Mouse (Mus musculus): ENCODE measurements at regions not wholly inside any gene's neighbourhood (a gene's known extent, or its start where the extent isn't known, plus 50 kb on each side); places are given as distances from the start of the nearest gene placed in this dataset.

DNA sequence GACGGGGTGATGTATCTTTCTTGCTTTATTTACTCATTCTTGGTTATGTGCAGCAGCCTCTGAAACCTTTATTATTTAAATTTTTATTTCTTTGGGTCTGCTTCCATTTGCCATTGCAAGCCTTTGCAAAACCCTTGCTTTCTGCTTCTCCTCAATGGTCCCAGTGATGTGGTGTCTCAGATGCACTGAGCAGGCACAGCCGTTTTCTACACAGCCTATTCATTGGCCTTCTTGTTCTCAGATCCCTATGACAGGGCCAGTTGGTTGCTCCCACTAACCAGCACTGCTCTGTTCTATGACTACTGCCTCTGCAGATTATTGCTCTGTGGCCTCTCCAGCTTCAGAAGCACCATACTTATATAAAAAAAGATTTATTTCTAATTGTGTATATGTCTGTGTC is 116.6 kb downstream of the Cavin4 start:
- Histone ChIP-seq H3K36me3 (ENCODE audit: control insufficient read depth, insufficient read depth) (no peaks in the 10 kb centered on the region), H3K4me2 (ENCODE audit: low read depth) (no peak overlapping the region), H3K27me3 (ENCODE audit: control insufficient read depth, insufficient read depth, insufficient read length) (no peaks in the 10 kb centered on the region), H3K4me3 (no peak overlapping the region), H3K79me2 (ENCODE audit: control insufficient read depth, insufficient read depth) (no peaks in the 10 kb centered on the region), H3ac (ENCODE audit: control insufficient read depth, insufficient read length) (no peak overlapping the region)
- TF ChIP-seq POLR2AphosphoS2 (IDR thresholded peaks at IDR 0.05; ENCODE audit: insufficient read length, low read depth) (no peak), E2F4 (IDR thresholded peaks at IDR 0.05; ENCODE audit: insufficient read depth) (no peak), TCF12 (IDR thresholded peaks at IDR 0.05; ENCODE audit: insufficient read depth, poor library complexity, severe bottlenecking) (no peak), CEBPB (IDR thresholded peaks at IDR 0.05; ENCODE audit: insufficient read depth, poor library complexity, severe bottlenecking) (no peak), SRF (IDR thresholded peaks at IDR 0.05; ENCODE audit: control insufficient read depth, insufficient read length, low read depth) (no peak), TCF3 (IDR thresholded peaks at IDR 0.05; ENCODE audit: insufficient read length, low read depth) (no peak), MYOD1 (IDR thresholded peaks at IDR 0.05; ENCODE audit: control insufficient read depth in 1 of 3, insufficient read length in 2 of 3, low read depth in 2 of 3) (no peak), USF1 (IDR thresholded peaks at IDR 0.05; ENCODE audit: low read depth) (no peak), REST (IDR thresholded peaks at IDR 0.05; ENCODE audit: insufficient read depth, insufficient read length) (no peak), POLR2A (IDR thresholded peaks at IDR 0.05; ENCODE audit: insufficient read length, low read depth) (no peak), MAX (IDR thresholded peaks at IDR 0.05; ENCODE audit: low read depth) (no peak), MYOG (IDR thresholded peaks at IDR 0.05; ENCODE audit: control insufficient read depth in 1 of 3, insufficient read depth in 1 of 3, insufficient read length in 2 of 3, low read depth in 2 of 3) (no peak)

- Histone ChIP-seq H3K4me2 (ENCODE audit: low read depth) (no peak overlapping the region), H3K27me3 (ENCODE audit: control insufficient read depth, insufficient read depth, insufficient read length) (no peaks in the 10 kb centered on the region), H3ac (ENCODE audit: control insufficient read depth, insufficient read length) (no peak overlapping the region), H3K79me2 (ENCODE audit: control insufficient read depth, insufficient read depth) (no peaks in the 10 kb centered on the region), H3K36me3 (ENCODE audit: control insufficient read depth, insufficient read depth) (no peaks in the 10 kb centered on the region), H3K4me3 (no peak overlapping the region)
- TF ChIP-seq E2F4 (IDR thresholded peaks at IDR 0.05; ENCODE audit: insufficient read depth) = no peak
- TF ChIP-seq POLR2AphosphoS2 (IDR thresholded peaks at IDR 0.05; ENCODE audit: insufficient read length, low read depth) = no peak
- TF ChIP-seq TCF12 (IDR thresholded peaks at IDR 0.05; ENCODE audit: insufficient read depth, poor library complexity, severe bottlenecking) = no peak
- no peak for TF ChIP-seq POLR2A (IDR thresholded peaks at IDR 0.05; ENCODE audit: insufficient read length, low read depth)
- no peak for TF ChIP-seq USF1 (IDR thresholded peaks at IDR 0.05; ENCODE audit: low read depth)
- no peak for TF ChIP-seq MYOD1 (IDR thresholded peaks at IDR 0.05; ENCODE audit: control insufficient read depth in 1 of 3, insufficient read length in 2 of 3, low read depth in 2 of 3)
- TF ChIP-seq MYOG (IDR thresholded peaks at IDR 0.05; ENCODE audit: control insufficient read depth in 1 of 3, insufficient read depth in 1 of 3, insufficient read length in 2 of 3, low read depth in 2 of 3) = no peak
- TF ChIP-seq MAX (IDR thresholded peaks at IDR 0.05; ENCODE audit: low read depth) = no peak
- no peak for TF ChIP-seq TCF3 (IDR thresholded peaks at IDR 0.05; ENCODE audit: insufficient read length, low read depth)
- no peak for TF ChIP-seq SRF (IDR thresholded peaks at IDR 0.05; ENCODE audit: control insufficient read depth, insufficient read length, low read depth)
- TF ChIP-seq REST (IDR thresholded peaks at IDR 0.05; ENCODE audit: insufficient read depth, insufficient read length) = no peak
These were observed 117.8 kb downstream of the Cavin4 start for GRCm38 (mm10) chr4:48781099-48781498.

- no peak overlapping the region for H3K4me2 ChIP-seq (ENCODE audit: low read depth)
- H3K27me3 ChIP-seq (ENCODE audit: control insufficient read depth, insufficient read depth, insufficient read length) = no peaks in the 10 kb centered on the region
- H3K36me3 ChIP-seq (ENCODE audit: control insufficient read depth, insufficient read depth) = no peaks in the 10 kb centered on the region
- H3K4me3 ChIP-seq = no peak overlapping the region
- TF ChIP-seq MAX (IDR thresholded peaks at IDR 0.05; ENCODE audit: low read depth) (no peak), REST (IDR thresholded peaks at IDR 0.05; ENCODE audit: insufficient read depth, insufficient read length) (no peak), MYOD1 (IDR thresholded peaks at IDR 0.05; ENCODE audit: control insufficient read depth in 1 of 3, insufficient read length in 2 of 3, low read depth in 2 of 3) (no peak), TCF3 (IDR thresholded peaks at IDR 0.05; ENCODE audit: insufficient read length, low read depth) (no peak), SRF (IDR thresholded peaks at IDR 0.05; ENCODE audit: control insufficient read depth, insufficient read length, low read depth) (no peak), USF1 (IDR thresholded peaks at IDR 0.05; ENCODE audit: low read depth) (no peak), E2F4 (IDR thresholded peaks at IDR 0.05; ENCODE audit: insufficient read depth) (no peak), POLR2A (IDR thresholded peaks at IDR 0.05; ENCODE audit: insufficient read length, low read depth) (no peak), TCF12 (IDR thresholded peaks at IDR 0.05; ENCODE audit: insufficient read depth, poor library complexity, severe bottlenecking) (no peak), POLR2AphosphoS2 (IDR thresholded peaks at IDR 0.05; ENCODE audit: insufficient read length, low read depth) (no peak), CEBPB (IDR thresholded peaks at IDR 0.05; ENCODE audit: insufficient read depth, poor library complexity, severe bottlenecking) (no peak), MYOG (IDR thresholded peaks at IDR 0.05; ENCODE audit: control insufficient read depth in 1 of 3, insufficient read depth in 1 of 3, insufficient read length in 2 of 3, low read depth in 2 of 3) (no peak)
- no peak overlapping the region for H3ac ChIP-seq (ENCODE audit: control insufficient read depth, insufficient read length)
- H3K79me2 ChIP-seq (ENCODE audit: control insufficient read depth, insufficient read depth) = no peaks in the 10 kb centered on the region
These were observed 119.4 kb downstream of the Cavin4 start for GRCm38 (mm10) chr4:48782686-48783085.

- TF ChIP-seq POLR2AphosphoS2 (IDR thresholded peaks at IDR 0.05; ENCODE audit: insufficient read length, low read depth) (no peak), MAX (IDR thresholded peaks at IDR 0.05; ENCODE audit: low read depth) (no peak), USF1 (IDR thresholded peaks at IDR 0.05; ENCODE audit: low read depth) (no peak), MYOD1 (IDR thresholded peaks at IDR 0.05; ENCODE audit: control insufficient read depth in 1 of 3, insufficient read length in 2 of 3, low read depth in 2 of 3) (no peak), TCF12 (IDR thresholded peaks at IDR 0.05; ENCODE audit: insufficient read depth, poor library complexity, severe bottlenecking) (no peak), SRF (IDR thresholded peaks at IDR 0.05; ENCODE audit: control insufficient read depth, insufficient read length, low read depth) (no peak), POLR2A (IDR thresholded peaks at IDR 0.05; ENCODE audit: insufficient read length, low read depth) (no peak), CEBPB (IDR thresholded peaks at IDR 0.05; ENCODE audit: insufficient read depth, poor library complexity, severe bottlenecking) (no peak), TCF3 (IDR thresholded peaks at IDR 0.05; ENCODE audit: insufficient read length, low read depth) (no peak), MYOG (IDR thresholded peaks at IDR 0.05; ENCODE audit: control insufficient read depth in 1 of 3, insufficient read depth in 1 of 3, insufficient read length in 2 of 3, low read depth in 2 of 3) (no peak), REST (IDR thresholded peaks at IDR 0.05; ENCODE audit: insufficient read depth, insufficient read length) (no peak), E2F4 (IDR thresholded peaks at IDR 0.05; ENCODE audit: insufficient read depth) (no peak)
- no peak overlapping the region for H3K4me3 ChIP-seq
These were observed 127.8 kb downstream of the Cavin4 start for GRCm38 (mm10) chr4:48791096-48791495.

More at GRCm38 (mm10) chr4:48791096-48791495, 127.8 kb downstream of the Cavin4 start:
- Histone ChIP-seq H3K36me3 (ENCODE audit: control insufficient read depth, insufficient read depth) (no peaks in the 10 kb centered on the region), H3K4me2 (ENCODE audit: low read depth) (peak overlapping the region; percentile 60), H3K27me3 (ENCODE audit: control insufficient read depth, insufficient read depth, insufficient read length) (no peaks in the 10 kb centered on the region), H3ac (ENCODE audit: control insufficient read depth, insufficient read length) (no peak overlapping the region), H3K79me2 (ENCODE audit: control insufficient read depth, insufficient read depth) (no peaks in the 10 kb centered on the region)

Data from myocyte (in vitro differentiated cells).